Mouse (Mus musculus): ENCODE data around the gene Tspan1. TPM values are rescaled to one million over a fixed set of nuclear protein-coding genes. Genes with fewer than 3 reads are reported as not detected.

Tspan1 gene
- polyA plus RNA-seq, 1 experiment from 2014 or later: 16.5 TPM

DNA sequence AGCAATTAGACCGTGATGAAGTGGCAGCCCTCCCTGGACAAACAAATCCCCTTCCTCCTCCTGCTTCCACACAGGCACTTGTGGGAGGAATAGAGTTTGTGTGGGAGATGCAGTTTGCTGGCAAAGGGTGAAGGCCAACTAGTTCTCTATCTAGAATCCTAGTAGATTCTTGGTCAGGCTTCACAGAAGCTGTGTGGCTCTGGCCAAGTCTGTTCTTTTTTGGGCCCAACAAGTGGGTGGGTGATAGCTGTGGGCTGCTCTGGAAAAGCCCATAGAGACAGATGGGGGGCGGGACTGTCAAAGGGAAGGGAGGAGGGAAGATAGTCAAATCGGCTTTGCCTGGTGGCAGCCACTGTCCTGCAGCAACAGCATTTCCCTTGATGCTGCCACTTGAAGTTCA lies 6.6 kb downstream of the Tspan1 start:
- DNase-seq (ENCODE audit: low spot score) (peak; percentile 59), ATAC-seq (replicated peaks; ENCODE audit: low FRiP score, low read depth) (no peak)
- Histone ChIP-seq H3K9ac (ENCODE audit: low read depth, low read length) (no peak overlapping the region), H3K9me3 (replicated peaks; ENCODE audit: low read length) (no peaks in the 10 kb centered on the region), H3K36me3 (ENCODE audit: insufficient read depth, low read length) (peaks cover 37% of the 10 kb centered on the region), H3K27me3 (ENCODE audit: insufficient read depth, low read length) (no peaks in the 10 kb centered on the region), H3K27ac (peak overlapping the region; percentile 19; the same call in 1 of the 2 replicates), H3K4me3 (replicated peaks; ENCODE audit: low read depth, low read length) (no peak overlapping the region), H3K4me2 (ENCODE audit: low read length) (no peak overlapping the region), H3K4me1 (replicated peaks; ENCODE audit: insufficient read depth, low read length) (peaks cover 9% of the 10 kb centered on the region; the same call in 1 of the 2 replicates)
- TF ChIP-seq CTCF (IDR thresholded peaks at IDR 0.05; ENCODE audit: low read depth): no peak
- WGBS: 45% methylated on average over 3 of the region's 3 CpGs

DNA sequence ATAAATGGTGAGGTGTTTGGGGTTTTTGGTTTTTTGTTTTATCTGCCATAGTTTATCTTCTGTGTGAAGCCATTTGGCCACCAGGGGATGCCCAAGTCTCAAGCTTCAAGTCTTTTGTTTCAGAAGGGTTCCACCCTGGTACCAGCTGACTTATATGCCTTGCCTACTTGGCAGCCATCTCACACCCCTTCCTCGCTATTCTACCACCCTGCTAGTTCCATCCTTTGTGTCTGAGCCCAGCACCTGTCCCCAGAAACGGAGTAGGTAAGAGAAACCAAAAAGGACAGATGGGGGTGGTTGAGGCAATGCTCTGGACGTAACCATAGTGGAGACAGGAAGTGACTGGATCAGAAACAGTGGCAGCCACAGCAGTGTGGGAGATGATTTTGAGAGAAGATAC lies 7.5 kb downstream of the Tspan1 start:
- Histone ChIP-seq H3K4me2 (ENCODE audit: low read length) (no peak overlapping the region), H3K4me1 (replicated peaks; ENCODE audit: insufficient read depth, low read length) (peaks cover 6% of the 10 kb centered on the region; the same call in 1 of the 2 replicates), H3K36me3 (ENCODE audit: insufficient read depth, low read length) (peaks cover 46% of the 10 kb centered on the region), H3K9me3 (replicated peaks; ENCODE audit: low read length) (no peaks in the 10 kb centered on the region), H3K4me3 (replicated peaks; ENCODE audit: low read depth, low read length) (no peak overlapping the region), H3K27me3 (ENCODE audit: insufficient read depth, low read length) (no peaks in the 10 kb centered on the region), H3K9ac (ENCODE audit: low read depth, low read length) (no peak overlapping the region), H3K27ac (0 out of 2 replicates have a peak overlapping the region, but pooled peaks have one; percentile 6)
- peak; percentile 71 for DNase-seq (ENCODE audit: low spot score)
- ATAC-seq (replicated peaks; ENCODE audit: low FRiP score, low read depth): no peak
- peak; percentile 73 for TF ChIP-seq CTCF (IDR thresholded peaks at IDR 0.05; ENCODE audit: low read depth)
- WGBS: 72% methylated on average over 3 of the region's 3 CpGs

DNA sequence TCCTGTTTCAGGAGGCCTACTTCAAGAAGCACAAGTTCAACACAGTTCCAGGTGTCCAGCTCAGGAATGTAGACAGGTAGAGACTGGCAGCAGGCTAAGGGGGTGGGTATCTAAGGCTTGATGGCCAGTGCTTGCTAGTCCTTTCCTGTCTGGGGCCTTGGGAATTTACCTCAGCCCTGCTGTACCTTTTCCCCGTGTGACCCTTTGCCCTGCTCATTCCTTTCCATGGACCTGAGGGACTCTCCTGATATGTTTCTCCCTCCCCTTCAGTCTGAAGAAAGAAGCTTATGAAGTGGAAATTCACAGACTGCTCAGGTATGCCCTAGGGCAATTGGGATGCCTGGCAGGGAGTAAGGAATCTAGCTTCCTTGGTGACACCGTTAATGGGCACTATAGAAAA lies 9.5 kb downstream of the Tspan1 start:
- Histone ChIP-seq H3K27ac (peak overlapping the region; percentile 66; the same call in 1 of the 2 replicates), H3K9ac (ENCODE audit: low read depth, low read length) (no peak overlapping the region), H3K9me3 (replicated peaks; ENCODE audit: low read length) (no peaks in the 10 kb centered on the region), H3K27me3 (ENCODE audit: insufficient read depth, low read length) (no peaks in the 10 kb centered on the region), H3K36me3 (ENCODE audit: insufficient read depth, low read length) (peaks cover 64% of the 10 kb centered on the region), H3K4me1 (replicated peaks; ENCODE audit: insufficient read depth, low read length) (no peaks in the 10 kb centered on the region), H3K4me3 (replicated peaks; ENCODE audit: low read depth, low read length) (no peak overlapping the region), H3K4me2 (ENCODE audit: low read length) (no peak overlapping the region)
- DNase-seq (ENCODE audit: low spot score) (no peak), ATAC-seq (replicated peaks; ENCODE audit: low FRiP score, low read depth) (peak; percentile 44)
- 71% methylated on average over 2 of the region's 2 CpGs for whole genome bisulfite sequencing
- TF ChIP-seq CTCF (IDR thresholded peaks at IDR 0.05; ENCODE audit: low read depth): no peak

DNA sequence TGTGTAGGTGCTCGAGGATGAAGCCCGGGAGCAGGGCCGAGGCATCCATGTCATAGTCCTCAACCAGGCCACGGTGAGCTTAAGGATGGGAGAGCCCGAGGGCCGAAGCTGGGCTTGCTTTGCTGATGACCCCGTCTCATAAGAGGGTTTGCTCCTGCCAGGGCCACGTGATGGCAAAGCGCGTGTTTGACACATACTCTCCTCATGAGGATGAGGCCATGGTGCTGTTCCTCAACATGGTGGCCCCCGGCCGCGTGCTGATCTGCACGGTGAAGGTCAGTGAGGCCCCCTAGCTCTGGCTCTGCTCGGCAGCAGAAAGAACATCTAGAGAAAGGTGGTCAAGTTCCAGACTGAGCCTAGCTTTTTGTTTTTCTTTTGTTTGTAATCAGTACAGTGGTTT lies 14.7 kb downstream of the Tspan1 start:
- Histone ChIP-seq H3K4me3 (replicated peaks; ENCODE audit: low read depth, low read length) (no peak overlapping the region), H3K4me1 (replicated peaks; ENCODE audit: insufficient read depth, low read length) (peaks cover 11% of the 10 kb centered on the region), H3K4me2 (ENCODE audit: low read length) (no peak overlapping the region), H3K27ac (no peak overlapping the region), H3K27me3 (ENCODE audit: insufficient read depth, low read length) (no peaks in the 10 kb centered on the region), H3K9ac (ENCODE audit: low read depth, low read length) (no peak overlapping the region), H3K9me3 (replicated peaks; ENCODE audit: low read length) (no peaks in the 10 kb centered on the region), H3K36me3 (ENCODE audit: insufficient read depth, low read length) (peaks cover 47% of the 10 kb centered on the region)
- no peak for DNase-seq (ENCODE audit: low spot score)
- ATAC-seq (replicated peaks; ENCODE audit: low FRiP score, low read depth): no peak
- no peak for TF ChIP-seq CTCF (IDR thresholded peaks at IDR 0.05; ENCODE audit: low read depth)
- 95% methylated on average over 15 of the region's 15 CpGs for WGBS

DNA sequence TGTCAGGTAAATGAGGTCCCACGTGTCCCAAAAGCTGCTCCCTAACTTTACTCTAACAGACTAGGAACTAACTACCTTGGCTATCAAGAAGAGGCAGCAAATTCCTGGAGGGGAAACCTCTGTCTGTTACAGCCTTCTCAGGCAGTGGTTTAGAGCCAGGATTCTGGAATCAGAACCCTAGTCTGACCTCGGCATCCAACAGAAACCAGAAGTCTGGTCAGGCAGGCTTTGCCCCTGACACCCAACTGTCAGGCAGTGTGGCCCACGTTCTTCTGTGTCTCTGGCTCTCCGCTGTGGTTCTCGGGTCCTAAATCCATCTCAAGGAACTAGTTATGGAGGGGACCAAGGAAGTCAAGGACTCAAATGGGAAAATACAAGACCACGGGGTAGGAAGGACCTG lies 16.2 kb downstream of the Tspan1 start, which contains the start of gene Lurap1:
TSS of gene Lurap1 (minus strand) at position 101 of the 400 bp plus-strand sequence.
- peaks cover 11% of the 10 kb centered on the region for H3K4me1 ChIP-seq (replicated peaks; ENCODE audit: insufficient read depth, low read length)
- H3K9ac ChIP-seq (ENCODE audit: low read depth, low read length): peak within 1 kb of the TSS; percentile 95
- peaks cover 35% of the 10 kb centered on the region for H3K36me3 ChIP-seq (ENCODE audit: insufficient read depth, low read length)
- peak within 1 kb of the TSS; percentile 79 for H3K4me3 ChIP-seq (replicated peaks; ENCODE audit: low read depth, low read length)
- DNase-seq (ENCODE audit: low spot score): no peak
- TF ChIP-seq CTCF (IDR thresholded peaks at IDR 0.05; ENCODE audit: low read depth): no peak
- H3K9me3 ChIP-seq (replicated peaks; ENCODE audit: low read length): no peaks in the 10 kb centered on the region
- H3K27ac ChIP-seq: peak within 1 kb of the TSS; percentile 91
- peak within 1 kb of the TSS; percentile 79 for H3K4me2 ChIP-seq (ENCODE audit: low read length)
- no peak for ATAC-seq (replicated peaks; ENCODE audit: low FRiP score, low read depth)
- WGBS: 68% methylated on average over 6 of the region's 6 CpGs
- no peaks in the 10 kb centered on the region for H3K27me3 ChIP-seq (ENCODE audit: insufficient read depth, low read length)

DNA sequence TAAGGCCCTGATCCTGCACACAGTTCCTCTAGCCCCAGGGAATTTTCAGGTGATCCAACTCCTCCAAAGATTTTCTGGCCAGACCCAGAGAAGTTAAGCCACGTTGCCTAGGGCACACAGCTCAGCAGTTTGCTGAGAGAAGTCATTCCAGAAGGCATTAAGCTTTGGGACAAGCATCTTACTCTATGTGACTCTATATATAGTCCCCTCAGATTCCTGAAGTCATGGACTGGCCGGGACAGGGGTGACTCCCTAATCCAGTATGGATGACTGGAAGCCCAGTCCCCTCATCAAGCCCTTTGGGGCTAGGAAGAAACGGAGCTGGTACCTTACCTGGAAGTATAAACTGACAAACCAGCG lies 16.6 kb downstream of the Tspan1 start:
- 15% methylated on average over 4 of the region's 4 CpGs for WGBS
- peak overlapping the region; percentile 91 for H3K27ac ChIP-seq

More for the DNA sequence above, 16.6 kb downstream of the Tspan1 start:
- peak overlapping the region; percentile 79 for H3K4me2 ChIP-seq (ENCODE audit: low read length)
- peak overlapping the region; percentile 95 for H3K9ac ChIP-seq (ENCODE audit: low read depth, low read length)
- TF ChIP-seq CTCF (IDR thresholded peaks at IDR 0.05; ENCODE audit: low read depth): no peak
- H3K4me1 ChIP-seq (replicated peaks; ENCODE audit: insufficient read depth, low read length): peaks cover 11% of the 10 kb centered on the region
- peak overlapping the region; percentile 79 for H3K4me3 ChIP-seq (replicated peaks; ENCODE audit: low read depth, low read length)
- no peaks in the 10 kb centered on the region for H3K9me3 ChIP-seq (replicated peaks; ENCODE audit: low read length)
- DNase-seq (ENCODE audit: low spot score) (peak; percentile 36), ATAC-seq (replicated peaks; ENCODE audit: low FRiP score, low read depth) (no peak; the same call in 1 of the 2 replicates)
- no peaks in the 10 kb centered on the region for H3K27me3 ChIP-seq (ENCODE audit: insufficient read depth, low read length)
- peaks cover 31% of the 10 kb centered on the region for H3K36me3 ChIP-seq (ENCODE audit: insufficient read depth, low read length)
